Mouse (Mus musculus): ENCODE data around the gene Akap8. TPM values are rescaled to one million over a fixed set of nuclear protein-coding genes. Genes with fewer than 3 reads are reported as not detected.

Gene Akap8
- polyA plus RNA-seq, 1 experiment from 2014 or later, result 93.1 TPM

GRCm38 (mm10) chr17:32356766-32357760 is 36.0 kb upstream of the Akap8 start:
- Histone ChIP-seq H3K9me3 (no peaks in the 10 kb centered on the region), H3K36me3 (peaks cover 82% of the 10 kb centered on the region), H3K4me2 (no peak overlapping the region), H3K27ac (no peak overlapping the region), H3K27me3 (no peaks in the 10 kb centered on the region), H3K4me3 (no peak overlapping the region), H3K9ac (no peak overlapping the region), H3K4me1 (peaks cover 14% of the 10 kb centered on the region)
- 90% methylated on average over 24 of the region's 24 CpGs for WGBS
- ATAC-seq (ENCODE audit: insufficient number of reproducible peaks, low FRiP score, low TSS enrichment, low read depth), result no peak

GRCm38 (mm10) chr17:32356281-32356680 is 35.2 kb upstream of the Akap8 start:
- Histone ChIP-seq H3K9me3 (no peaks in the 10 kb centered on the region), H3K9ac (no peak overlapping the region), H3K4me3 (no peak overlapping the region), H3K4me1 (peaks cover 8% of the 10 kb centered on the region), H3K36me3 (peaks cover 75% of the 10 kb centered on the region), H3K27ac (no peak overlapping the region), H3K27me3 (no peaks in the 10 kb centered on the region), H3K4me2 (no peak overlapping the region)
- no peak for ATAC-seq (ENCODE audit: insufficient number of reproducible peaks, low FRiP score, low TSS enrichment, low read depth)
- 93% methylated on average over 9 of the region's 9 CpGs for whole genome bisulfite sequencing

- Histone ChIP-seq H3K4me3 (no peak overlapping the region), H3K36me3 (peaks cover 63% of the 10 kb centered on the region), H3K4me2 (no peak overlapping the region), H3K27me3 (no peaks in the 10 kb centered on the region), H3K9ac (no peak overlapping the region), H3K27ac (no peak overlapping the region), H3K9me3 (no peaks in the 10 kb centered on the region), H3K4me1 (peaks cover 6% of the 10 kb centered on the region)
- no peak for ATAC-seq (ENCODE audit: insufficient number of reproducible peaks, low FRiP score, low TSS enrichment, low read depth)
- WGBS, result 94% methylated on average over 6 of the region's 6 CpGs
Observed at GRCm38 (mm10) chr17:32355031-32355430, 34.0 kb upstream of the Akap8 start.

- 66% methylated on average over 5 of the region's 5 CpGs for WGBS
- no peak overlapping the region for H3K9ac ChIP-seq
- no peak for ATAC-seq (ENCODE audit: insufficient number of reproducible peaks, low FRiP score, low TSS enrichment, low read depth)
- no peaks in the 10 kb centered on the region for H3K27me3 ChIP-seq
- no peak overlapping the region for H3K4me3 ChIP-seq
- no peaks in the 10 kb centered on the region for H3K9me3 ChIP-seq
- H3K4me2 ChIP-seq, result no peak overlapping the region
- H3K4me1 ChIP-seq, result peaks cover 12% of the 10 kb centered on the region
- H3K27ac ChIP-seq, result peak overlapping the region; percentile 27
- peaks cover 55% of the 10 kb centered on the region for H3K36me3 ChIP-seq
Observed at GRCm38 (mm10) chr17:32354211-32354610, 33.2 kb upstream of the Akap8 start.

- H3K27ac ChIP-seq, result peak overlapping the region; percentile 27; the same call in 1 of the 2 replicates
- H3K36me3 ChIP-seq, result peaks cover 50% of the 10 kb centered on the region
- no peak overlapping the region for H3K4me3 ChIP-seq
- no peak overlapping the region for H3K4me2 ChIP-seq
- peaks cover 18% of the 10 kb centered on the region for H3K4me1 ChIP-seq
- H3K27me3 ChIP-seq, result no peaks in the 10 kb centered on the region
- WGBS, result 60% methylated on average over 4 of the region's 4 CpGs
- no peak overlapping the region for H3K9ac ChIP-seq
- no peaks in the 10 kb centered on the region for H3K9me3 ChIP-seq
- ATAC-seq (ENCODE audit: insufficient number of reproducible peaks, low FRiP score, low TSS enrichment, low read depth), result no peak
Observed at GRCm38 (mm10) chr17:32353696-32354095, 32.7 kb upstream of the Akap8 start.

- Histone ChIP-seq H3K4me3 (no peak overlapping the region), H3K9ac (no peak overlapping the region), H3K36me3 (peaks cover 30% of the 10 kb centered on the region), H3K27me3 (no peaks in the 10 kb centered on the region), H3K4me1 (peaks cover 21% of the 10 kb centered on the region), H3K27ac (no peak overlapping the region), H3K4me2 (no peak overlapping the region), H3K9me3 (no peaks in the 10 kb centered on the region)
- no peak for ATAC-seq (ENCODE audit: insufficient number of reproducible peaks, low FRiP score, low TSS enrichment, low read depth)
Observed at GRCm38 (mm10) chr17:32351726-32352125, 30.7 kb upstream of the Akap8 start.

- H3K36me3 ChIP-seq, result peaks cover 26% of the 10 kb centered on the region
- H3K4me2 ChIP-seq, result peak overlapping the region; percentile 68
- H3K27ac ChIP-seq, result no peak overlapping the region
- no peaks in the 10 kb centered on the region for H3K9me3 ChIP-seq
- H3K27me3 ChIP-seq, result no peaks in the 10 kb centered on the region
- H3K4me3 ChIP-seq, result peak overlapping the region; percentile 95; the same call in 1 of the 2 replicates
- peaks cover 21% of the 10 kb centered on the region for H3K4me1 ChIP-seq
- ATAC-seq (ENCODE audit: insufficient number of reproducible peaks, low FRiP score, low TSS enrichment, low read depth), result no peak
- WGBS, result 66% methylated on average over 3 of the region's 3 CpGs
- H3K9ac ChIP-seq, result no peak overlapping the region
Observed at GRCm38 (mm10) chr17:32351269-32351668, 30.2 kb upstream of the Akap8 start.

GRCm38 (mm10) chr17:32350382-32350983 is 29.4 kb upstream of the Akap8 start, which contains the start of gene Akap8l:
TSS of gene Akap8l (minus strand) at chr17:32350607.
- Histone ChIP-seq H3K27ac (peak within 1 kb of the TSS; percentile 85), H3K4me3 (peak within 1 kb of the TSS; percentile 95), H3K9ac (peak within 1 kb of the TSS; percentile 71), H3K9me3 (no peaks in the 10 kb centered on the region), H3K4me2 (peak within 1 kb of the TSS; percentile 82), H3K4me1 (peaks cover 21% of the 10 kb centered on the region), H3K27me3 (no peaks in the 10 kb centered on the region), H3K36me3 (peaks cover 18% of the 10 kb centered on the region)
- peak; percentile 99 for ATAC-seq (ENCODE audit: insufficient number of reproducible peaks, low FRiP score, low TSS enrichment, low read depth)
- under 1% methylated on average over 37 of the region's 37 CpGs for WGBS

- Histone ChIP-seq H3K27me3 (no peaks in the 10 kb centered on the region), H3K9ac (peak overlapping the region; percentile 71), H3K9me3 (no peaks in the 10 kb centered on the region), H3K36me3 (peaks cover 12% of the 10 kb centered on the region), H3K4me2 (peak overlapping the region; percentile 82), H3K4me1 (peaks cover 21% of the 10 kb centered on the region), H3K4me3 (peak overlapping the region; percentile 95), H3K27ac (peak overlapping the region; percentile 85)
- under 1% methylated on average over 24 of the region's 24 CpGs for WGBS
- no peak for ATAC-seq (ENCODE audit: insufficient number of reproducible peaks, low FRiP score, low TSS enrichment, low read depth)
Observed at GRCm38 (mm10) chr17:32349851-32350381, 28.9 kb upstream of the Akap8 start.

- no peak for ATAC-seq (ENCODE audit: insufficient number of reproducible peaks, low FRiP score, low TSS enrichment, low read depth)
- H3K4me3 ChIP-seq, result peak overlapping the region; percentile 95
- H3K36me3 ChIP-seq, result peaks cover 9% of the 10 kb centered on the region
- 10% methylated on average over 4 of the region's 4 CpGs for WGBS
- H3K9me3 ChIP-seq, result no peaks in the 10 kb centered on the region
- H3K4me1 ChIP-seq, result peaks cover 16% of the 10 kb centered on the region
- H3K9ac ChIP-seq, result peak overlapping the region; percentile 71; the same call in 1 of the 2 replicates
- peak overlapping the region; percentile 82 for H3K4me2 ChIP-seq
- H3K27me3 ChIP-seq, result no peaks in the 10 kb centered on the region
- peak overlapping the region; percentile 47 for H3K27ac ChIP-seq
Observed at GRCm38 (mm10) chr17:32349037-32349732, 28.1 kb upstream of the Akap8 start.

GRCm38 (mm10) chr17:32348406-32348805 is 27.4 kb upstream of the Akap8 start:
- ATAC-seq (ENCODE audit: insufficient number of reproducible peaks, low FRiP score, low TSS enrichment, low read depth), result no peak
- H3K4me3 ChIP-seq, result no peak overlapping the region
- peaks cover 15% of the 10 kb centered on the region for H3K4me1 ChIP-seq
- H3K27me3 ChIP-seq, result no peaks in the 10 kb centered on the region
- no peak overlapping the region for H3K9ac ChIP-seq
- 85% methylated on average over 2 of the region's 2 CpGs for WGBS
- H3K36me3 ChIP-seq, result peaks cover 10% of the 10 kb centered on the region
- H3K27ac ChIP-seq, result no peak overlapping the region
- H3K9me3 ChIP-seq, result no peaks in the 10 kb centered on the region
- H3K4me2 ChIP-seq, result peak overlapping the region; percentile 82; the same call in 1 of the 2 replicates

All from limb, embryonic 15.5 days (tissue).